Mouse (Mus musculus): ENCODE data around the gene Mrpl9.

The Mrpl9 gene

GRCm38 (mm10) chr3:94468931-94469330 lies 25.8 kb downstream of the Mrpl9 start:
- no peak for DNase-seq

GRCm38 (mm10) chr3:94472447-94473114 lies 29.5 kb downstream of the Mrpl9 start:
- peak; percentile 39 to 61 for DNase-seq

DNA sequence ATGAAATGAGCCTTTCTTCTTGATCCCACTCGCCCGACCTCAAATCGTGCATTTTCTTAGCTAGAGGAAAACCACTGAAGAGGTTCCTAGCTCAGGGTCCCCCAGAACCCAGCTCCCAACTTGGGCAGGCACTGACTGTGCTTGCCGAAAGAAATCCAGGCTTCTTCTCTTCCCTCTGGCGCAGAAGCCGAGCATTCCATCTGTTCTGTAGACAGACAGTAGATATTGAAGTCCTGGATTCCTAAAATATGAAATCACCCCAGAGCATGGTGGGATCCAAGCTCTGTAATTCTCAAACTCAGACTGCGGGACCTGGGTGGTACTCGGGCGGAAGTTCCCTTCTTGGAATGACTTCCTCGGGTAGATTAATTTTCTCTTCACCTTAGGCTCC lies 30.0 kb downstream of the Mrpl9 start:
- DNase-seq, result no peak

DNA sequence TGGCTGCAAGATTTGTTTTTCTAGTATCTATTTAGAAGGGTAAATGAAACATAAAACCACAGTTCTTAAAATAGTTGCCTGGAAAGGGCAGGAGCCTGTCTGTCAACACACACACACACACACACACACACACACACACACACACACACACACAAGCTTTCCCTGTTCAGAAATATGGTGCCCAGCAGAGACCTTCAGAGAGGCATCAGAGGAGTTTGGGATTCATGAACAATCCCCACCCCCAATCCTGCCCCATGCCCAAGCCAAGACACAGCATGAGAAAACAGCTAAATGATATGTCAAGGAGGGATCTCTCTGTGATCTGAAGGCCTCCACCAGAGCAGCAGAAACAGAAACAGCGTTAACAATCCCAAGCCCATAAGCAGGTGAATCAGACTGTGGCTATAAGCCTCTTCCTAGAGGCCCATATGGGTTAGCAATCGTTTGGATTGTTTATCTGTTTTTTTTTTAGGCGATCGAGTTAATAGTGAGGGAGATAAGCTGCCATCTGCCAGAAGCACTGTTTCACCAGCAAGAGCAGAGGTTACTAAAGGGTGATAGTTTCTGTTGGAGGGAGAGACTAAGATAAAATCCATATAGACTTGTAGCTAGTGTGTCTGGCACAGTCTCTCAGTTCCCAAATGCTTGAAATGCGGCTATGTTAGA lies 30.6 kb downstream of the Mrpl9 start:
- DNase-seq, result no peak

GRCm38 (mm10) chr3:94476301-94477035 lies 33.4 kb downstream of the Mrpl9 start:
- no peak for DNase-seq

DNA sequence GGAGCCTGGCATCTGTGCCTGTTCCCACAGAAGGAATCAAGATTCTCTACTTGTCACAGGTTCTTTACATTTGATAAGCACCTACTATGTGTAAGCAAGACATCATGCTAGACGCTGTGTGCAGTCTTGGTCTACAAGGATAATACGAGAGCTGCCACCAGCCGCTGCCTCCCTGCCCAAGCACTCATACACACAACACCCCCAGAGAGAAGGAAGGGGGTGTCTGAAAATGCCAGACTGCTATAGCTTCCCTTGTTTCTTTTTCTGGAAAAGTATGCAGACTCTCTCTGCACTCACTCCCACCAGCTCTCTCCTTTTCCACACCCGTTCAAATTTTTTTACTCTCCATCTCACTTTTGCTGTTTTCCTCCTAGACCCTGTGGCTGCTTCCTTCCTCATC lies 34.3 kb downstream of the Mrpl9 start:
- DNase-seq, result no peak

GRCm38 (mm10) chr3:94477981-94478422 lies 34.9 kb downstream of the Mrpl9 start, which contains the start of gene Celf3:
Gene Celf3 (plus strand): TSS chr3:94478295.
- no peak for DNase-seq

DNA sequence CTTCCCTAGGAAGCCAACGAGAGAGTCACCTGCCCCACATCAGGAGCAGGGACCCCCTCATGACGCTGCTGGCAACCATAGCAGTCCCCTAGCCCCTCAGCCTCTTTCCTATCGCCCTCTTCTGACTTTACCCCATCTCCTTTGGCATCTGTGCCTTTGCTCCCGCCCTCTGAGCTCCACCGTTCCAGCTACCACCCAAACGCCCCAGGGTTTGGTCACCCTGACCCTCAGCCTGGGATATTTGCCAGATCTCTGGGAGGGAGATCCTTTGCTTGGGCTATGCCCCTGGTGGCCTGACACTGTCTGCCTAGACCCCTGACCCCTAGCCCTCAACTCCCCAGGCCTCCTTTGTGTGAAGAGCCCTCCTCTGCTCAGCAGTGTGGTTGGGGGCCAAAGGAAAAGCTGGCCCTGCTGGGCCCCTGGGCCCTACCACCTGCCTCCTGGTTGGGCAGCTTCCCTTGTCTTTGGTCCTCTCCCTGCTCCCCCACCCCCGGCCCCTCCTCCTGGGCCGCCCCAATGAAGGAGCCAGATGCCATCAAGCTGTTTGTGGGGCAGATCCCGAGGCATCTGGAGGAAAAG lies 35.6 kb downstream of the Mrpl9 start:
- no peak for DNase-seq

GRCm38 (mm10) chr3:94479564-94479963 lies 36.4 kb downstream of the Mrpl9 start:
- DNase-seq, result peak in 1 of 2 experiments; percentile 28

DNA sequence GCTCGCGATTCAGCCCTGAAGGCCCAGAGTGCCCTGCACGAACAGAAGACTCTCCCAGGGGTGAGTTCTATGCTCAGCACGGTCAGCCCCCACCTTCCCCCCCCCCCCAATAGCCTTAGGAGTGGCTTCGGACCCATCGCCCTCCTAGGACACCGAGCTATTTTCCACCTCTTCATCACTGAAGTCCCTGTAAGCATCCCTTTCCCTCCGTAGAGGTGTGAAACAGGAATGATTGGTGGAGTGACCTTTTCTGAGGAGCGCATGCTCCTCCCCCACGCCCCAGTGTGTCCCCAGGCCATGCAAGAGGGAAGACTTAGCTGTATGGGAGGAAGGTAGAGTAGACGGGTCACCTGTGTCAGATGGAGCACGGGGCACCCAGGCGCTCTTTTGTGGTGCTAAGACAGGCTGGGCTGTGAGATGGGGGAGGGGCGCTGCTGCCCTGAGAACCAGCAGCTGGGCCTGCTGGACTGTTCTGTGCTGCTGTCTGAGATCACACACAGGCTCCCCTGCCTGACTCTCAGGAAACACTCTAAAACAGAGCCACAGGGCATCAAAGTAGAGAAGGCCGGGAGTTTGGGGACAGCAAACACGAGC lies 37.3 kb downstream of the Mrpl9 start, which contains the start of gene Riiad1:
Gene Riiad1 (minus strand): TSS at position 51 of the 594 bp plus-strand sequence.
- no peak for DNase-seq

GRCm38 (mm10) chr3:94481429-94481828 lies 38.3 kb downstream of the Mrpl9 start:
- no peak for DNase-seq

DNA sequence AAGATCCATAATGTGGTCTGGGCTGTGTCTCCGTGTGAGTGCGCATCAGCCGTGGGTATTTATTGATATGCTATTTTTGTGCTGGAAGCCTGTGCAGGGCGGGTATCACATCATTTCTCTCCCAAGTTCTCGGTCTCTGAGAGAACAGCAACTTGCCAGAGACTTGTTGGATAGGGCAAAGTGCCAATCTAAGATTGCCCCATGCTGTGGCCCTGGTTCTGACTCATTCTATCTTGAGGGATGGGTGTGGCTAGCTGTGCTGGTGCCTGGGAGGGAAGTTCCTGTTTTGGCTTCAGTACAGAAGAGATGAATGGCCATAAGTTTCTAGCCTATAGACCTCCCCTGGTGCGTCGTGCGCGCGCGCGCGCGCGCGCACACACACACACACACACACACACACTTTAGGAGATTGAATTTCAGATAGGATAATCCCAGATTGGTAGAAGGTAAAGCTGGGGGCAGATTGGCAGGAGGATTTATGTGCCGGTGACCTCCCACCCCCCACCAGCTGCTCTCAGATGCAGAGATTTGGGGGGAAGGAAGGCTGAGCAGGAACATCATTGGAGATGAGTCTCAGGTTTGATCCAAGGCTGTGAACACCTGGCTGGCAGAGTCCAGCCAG lies 39.8 kb downstream of the Mrpl9 start:
- peak; percentile 41 to 61 for DNase-seq

GRCm38 (mm10) chr3:94483790-94484439 lies 40.8 kb downstream of the Mrpl9 start:
- peak; percentile 22 to 41 for DNase-seq

DNA sequence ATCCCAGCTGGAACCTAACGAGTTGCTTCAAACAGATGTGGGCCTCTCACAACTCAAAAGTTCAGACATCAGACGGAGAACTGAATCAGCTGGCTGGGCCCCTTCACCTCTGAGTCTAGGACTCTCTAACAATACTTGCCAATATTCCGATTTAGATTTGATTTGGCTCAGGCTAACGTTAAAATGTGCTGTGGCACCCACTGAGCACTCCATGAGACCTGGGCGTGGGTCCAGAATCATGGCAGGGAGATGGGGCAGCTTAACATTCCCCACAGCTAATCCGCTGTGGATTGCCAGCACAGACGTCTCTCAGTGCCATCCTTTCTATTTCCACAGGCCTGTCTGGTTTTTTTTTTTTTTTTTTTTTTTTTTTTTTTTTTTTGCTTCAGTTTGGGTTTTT lies 42.8 kb downstream of the Mrpl9 start:
- DNase-seq, result no peak

- DNase-seq, result no peak
These were observed 44.5 kb downstream of the Mrpl9 start for GRCm38 (mm10) chr3:94487581-94487980.

DNA sequence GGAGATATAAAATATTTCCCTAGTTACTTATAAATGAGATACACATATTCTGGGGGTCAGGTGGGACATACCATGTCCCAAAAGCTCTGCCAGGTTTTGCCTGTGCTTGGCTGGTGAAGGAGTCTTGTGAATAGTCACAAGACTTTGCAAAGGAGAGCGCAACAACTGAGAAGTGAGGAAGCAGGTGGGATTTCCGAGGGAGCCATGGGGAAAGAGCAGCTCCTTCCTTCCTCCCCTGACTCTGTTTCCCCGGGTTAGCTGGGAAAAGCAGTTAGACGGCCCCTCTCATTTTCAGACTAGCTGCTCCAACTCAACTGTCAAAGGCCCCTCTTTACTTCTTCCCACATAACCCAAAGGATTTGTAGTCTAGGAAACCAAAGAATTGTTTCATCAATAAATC lies 54.0 kb downstream of the Mrpl9 start:
- no peak for DNase-seq

Measured in lung, postnatal 4 days (tissue).